Mouse (Mus musculus) limb, embryonic 12.5 days (tissue): ENCODE results near the gene Tyk2. TPM values are rescaled to one million over a fixed set of nuclear protein-coding genes. Genes with fewer than 3 reads are reported as not detected.

ENCODE experiments used
- ATAC-seq: fragments of 200-750 bp; cut with Nextera tagmentation; 2 replicates; pipeline ENCODE4 v1.8.0; 2017; ENCODE audit warnings: low read depth, moderate TSS enrichment; ENCODE audit not compliant: insufficient number of reproducible peaks, insufficient read depth, low FRiP score, low TSS enrichment
- H3K27ac ChIP-seq: fragments of 300-500 bp; sonication (generic); 2 replicates; pipeline ENCODE4 v1.5.1; 2016; ENCODE audit warnings: mild to moderate bottlenecking, moderate library complexity
- H3K27me3 ChIP-seq: fragments of 300-500 bp; sonication (generic); 2 replicates; pipeline ENCODE4 v1.6.1; 2016; ENCODE audit warnings: mild to moderate bottlenecking, moderate library complexity
- H3K36me3 ChIP-seq: fragments of 300-500 bp; sonication (generic); 2 replicates; pipeline ENCODE4 v1.6.1; 2016; ENCODE audit warnings: mild to moderate bottlenecking, moderate library complexity
- H3K4me1 ChIP-seq: fragments of 300-500 bp; sonication (generic); replicated peaks from 2 replicates; pipeline ENCODE4 v1.6.1; 2016
- H3K4me2 ChIP-seq: fragments of 300-500 bp; sonication (generic); 2 replicates; pipeline ENCODE4 v1.6.1; 2016; ENCODE audit warnings: mild to moderate bottlenecking, moderate library complexity
- H3K4me3 ChIP-seq: fragments of 300-500 bp; sonication (generic); replicated peaks from 2 replicates; pipeline ENCODE4 v1.5.1; 2016; ENCODE audit warnings: mild to moderate bottlenecking
- H3K9ac ChIP-seq: fragments of 300-500 bp; sonication (generic); replicated peaks from 2 replicates; pipeline ENCODE4 v1.6.1; 2016; ENCODE audit warnings: mild to moderate bottlenecking, moderate library complexity
- H3K9me3 ChIP-seq: fragments of 300-500 bp; sonication (generic); 2 replicates; pipeline ENCODE4 v1.6.1; 2016; ENCODE audit warnings: mild to moderate bottlenecking, moderate library complexity
- WGBS: fragments of 180-500 bp; shearing (Covaris S2); methylation state at CpG from one replicate; pipeline ENCODE4 v1.1.7; 2016; 5-methylcytosine and 5-hydroxymethylcytosine counted together
- polyA plus RNA-seq: library from polyadenylated mRNA; unstranded; fragments of >200 nt; fragmentation: Nextera tagmentation; extraction: Ambion mirVana; gene quantifications from 2 replicates; pipeline ENCODE4 v1.2.1, GENCODE M21; 2016

Tyk2 gene
- polyA plus RNA-seq, 1 experiment from 2014 or later = 15.0 TPM

DNA sequence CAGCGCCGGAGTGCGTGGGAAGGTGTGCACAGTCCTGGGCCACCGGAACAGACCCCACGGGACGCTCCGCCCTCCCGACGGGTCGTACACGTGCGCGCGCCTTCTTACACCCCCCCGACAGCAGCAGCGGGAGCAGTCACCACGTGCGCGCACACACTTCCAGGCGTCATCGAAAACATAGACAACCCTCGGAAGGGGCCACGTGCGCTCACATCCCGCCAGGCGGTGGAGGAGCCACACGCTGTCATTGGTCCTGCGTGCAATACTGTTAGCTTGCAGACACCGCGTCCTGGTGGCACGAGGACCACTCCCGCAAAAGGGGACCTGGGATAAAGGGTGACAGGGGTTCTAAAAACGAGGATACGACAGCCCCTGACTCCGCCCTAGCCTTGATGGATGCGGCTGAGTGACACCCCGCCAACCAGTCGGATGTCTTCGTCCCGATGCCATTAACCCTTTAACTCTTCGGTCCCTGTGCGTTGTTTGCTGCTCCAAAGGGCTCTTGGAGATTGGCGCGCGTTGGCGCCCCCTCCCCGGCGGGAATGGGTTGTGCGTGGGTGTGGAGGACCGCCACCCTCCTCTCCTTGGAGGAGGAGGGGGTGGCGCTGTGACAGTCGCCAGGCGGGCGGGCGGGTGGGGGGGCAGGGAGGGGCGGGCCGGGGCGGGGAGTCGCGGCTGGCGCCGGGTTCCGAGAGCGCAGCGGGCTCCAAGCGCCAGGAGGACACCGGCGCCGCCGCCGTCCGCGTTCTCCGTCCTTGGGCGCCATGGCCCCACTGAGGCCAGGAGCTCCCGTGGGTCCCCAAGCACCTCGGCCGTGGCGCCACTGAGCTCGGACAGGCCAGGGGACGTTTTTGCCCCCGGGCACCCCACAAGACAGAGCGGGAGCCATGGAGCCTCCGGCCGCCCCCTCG is 34.3 kb upstream of the Tyk2 start, which contains the start of gene Pde4a:
TSS of gene Pde4a (plus strand) at position 674 of the 911 bp plus-strand sequence.
- 1% methylated on average over 70 of the region's 86 CpGs for WGBS
- Histone ChIP-seq H3K36me3 (no peaks in the 10 kb centered on the region), H3K4me1 (peaks cover 57% of the 10 kb centered on the region), H3K4me2 (peak within 1 kb of the TSS; percentile 91), H3K9ac (peak within 1 kb of the TSS; percentile 50), H3K27me3 (peaks cover 67% of the 10 kb centered on the region), H3K4me3 (peak within 1 kb of the TSS; percentile 53), H3K9me3 (no peaks in the 10 kb centered on the region), H3K27ac (no peak within 1 kb of the TSS)
- ATAC-seq = no peak

DNA sequence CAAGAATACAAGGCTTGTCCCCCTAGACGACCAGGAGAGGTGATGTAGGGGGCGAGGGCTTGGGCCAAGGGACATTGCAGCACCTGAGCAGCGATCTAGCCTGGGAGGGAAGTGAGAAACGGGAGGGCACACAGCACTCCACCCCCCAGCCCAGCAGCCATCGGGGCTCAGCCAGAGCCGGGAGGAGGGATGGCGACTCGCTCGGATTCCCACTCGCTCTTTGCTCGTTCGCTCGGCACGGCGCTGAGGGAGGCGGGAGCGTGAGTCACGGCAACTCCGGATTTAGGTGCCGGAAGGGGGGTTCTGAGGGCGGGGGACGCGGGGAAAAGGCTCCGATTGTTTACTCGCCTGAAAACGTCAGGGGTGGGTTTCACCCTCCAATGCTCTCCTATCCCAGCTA is 33.0 kb upstream of the Tyk2 start:
- 0 out of 2 replicates have a peak overlapping the region, but pooled peaks have one; percentile 32 for H3K9ac ChIP-seq
- H3K36me3 ChIP-seq = no peaks in the 10 kb centered on the region
- H3K4me1 ChIP-seq = peaks cover 57% of the 10 kb centered on the region
- H3K27me3 ChIP-seq = peaks cover 67% of the 10 kb centered on the region
- peak overlapping the region; percentile 48 for H3K4me2 ChIP-seq
- H3K4me3 ChIP-seq = peak overlapping the region; percentile 53
- no peak overlapping the region for H3K27ac ChIP-seq
- WGBS = 2% methylated on average over 26 of the region's 26 CpGs
- no peak for ATAC-seq
- H3K9me3 ChIP-seq = no peaks in the 10 kb centered on the region

DNA sequence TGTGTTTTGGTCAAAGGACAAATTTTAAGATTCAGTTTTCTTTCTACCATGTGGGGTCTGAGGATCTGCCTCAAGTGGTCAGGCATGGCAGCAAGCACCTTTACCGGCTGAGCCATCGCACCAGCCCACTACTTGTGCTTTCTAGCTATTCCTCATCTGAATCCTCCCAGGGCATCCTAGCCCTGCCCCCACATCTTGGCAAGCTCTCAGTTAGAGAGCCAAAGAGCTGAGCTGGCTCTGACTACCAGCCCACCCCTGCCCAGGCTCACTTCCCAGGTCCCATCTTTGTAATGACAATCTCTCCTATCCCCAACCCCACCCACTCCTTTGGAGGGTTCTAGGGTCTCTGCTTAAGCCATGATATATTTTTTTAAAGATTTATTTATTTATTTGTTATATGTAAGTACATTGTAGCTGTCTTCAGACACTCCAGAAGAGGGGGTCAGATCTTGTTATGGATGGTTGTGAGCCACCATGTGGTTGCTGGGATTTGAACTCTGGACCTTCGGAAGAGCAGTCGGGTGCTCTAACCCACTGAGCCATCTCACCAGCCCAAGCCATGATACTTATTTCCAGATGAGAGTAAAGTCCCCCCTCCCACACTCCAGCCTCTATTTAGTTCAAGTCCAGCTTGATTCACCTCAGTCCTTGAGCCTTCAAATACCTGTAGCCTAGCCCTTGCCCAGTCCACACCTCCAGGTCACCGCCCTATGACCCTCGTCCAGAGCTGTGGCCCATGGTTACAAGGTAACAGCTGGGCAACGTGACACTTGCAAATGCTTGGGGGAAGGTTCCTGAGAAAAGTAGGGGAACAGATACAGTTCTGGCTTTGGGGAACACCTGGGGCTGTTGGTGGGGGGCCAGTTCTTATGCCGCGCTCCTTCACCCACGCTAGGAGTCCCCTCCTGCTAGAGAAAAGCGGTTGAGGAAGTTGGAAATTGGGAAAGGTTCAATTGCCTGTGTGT is 32.3 kb upstream of the Tyk2 start:
- WGBS = 34% methylated on average over 11 of the region's 11 CpGs
- Histone ChIP-seq H3K27ac (no peak overlapping the region), H3K4me1 (peaks cover 52% of the 10 kb centered on the region), H3K9me3 (0 out of 2 replicates have a peak, but pooled peaks cover 1% of the 10 kb centered on the region), H3K4me2 (peak overlapping the region; percentile 48), H3K27me3 (peaks cover 67% of the 10 kb centered on the region), H3K36me3 (no peaks in the 10 kb centered on the region), H3K4me3 (peak overlapping the region; percentile 53), H3K9ac (no peak overlapping the region)
- ATAC-seq = no peak

DNA sequence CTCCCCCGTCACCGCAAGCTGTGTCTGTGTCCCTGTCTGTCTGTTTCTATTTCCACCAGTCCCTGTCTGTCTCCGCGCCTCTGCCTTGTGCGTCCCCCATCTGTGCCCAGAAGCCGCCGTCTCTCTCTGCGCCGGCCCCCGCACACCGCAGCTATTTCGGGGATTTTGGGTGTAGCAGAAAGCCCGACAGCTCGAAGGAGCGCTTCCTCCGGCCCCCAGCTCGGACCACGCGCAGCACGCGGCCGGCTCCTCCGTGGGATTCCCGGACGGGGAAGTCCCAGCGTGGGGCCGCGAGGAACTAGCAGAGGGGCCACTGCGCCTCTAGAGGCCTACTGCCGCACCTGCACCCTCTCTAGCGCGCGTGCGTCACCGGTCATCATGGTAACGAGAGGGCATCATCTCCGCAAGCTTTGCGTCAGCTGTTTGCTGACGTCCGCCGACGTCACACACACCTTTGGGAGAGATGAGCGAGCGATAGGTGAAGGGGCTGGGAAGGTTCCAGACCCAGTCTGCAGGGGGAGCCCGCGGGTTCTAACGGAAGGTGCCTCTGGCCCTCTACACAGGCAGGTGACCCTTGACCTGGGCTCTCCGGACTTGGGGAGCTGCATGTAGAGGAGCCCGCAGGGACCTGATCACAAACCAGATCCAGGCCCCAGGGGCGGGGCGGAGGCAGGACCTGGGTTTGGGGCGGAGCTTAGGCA is 30.3 kb upstream of the Tyk2 start:
- Histone ChIP-seq H3K27me3 (peaks cover 58% of the 10 kb centered on the region), H3K36me3 (no peaks in the 10 kb centered on the region), H3K9me3 (peaks cover 7% of the 10 kb centered on the region; the same call in 1 of the 2 replicates), H3K27ac (no peak overlapping the region), H3K4me2 (peak overlapping the region; percentile 84), H3K4me1 (peaks cover 33% of the 10 kb centered on the region), H3K9ac (peak overlapping the region; percentile 76), H3K4me3 (peak overlapping the region; percentile 58)
- under 1% methylated on average over 52 of the region's 52 CpGs for WGBS
- 0 out of 2 replicates have a peak, but pooled peaks have one; percentile 8 for ATAC-seq

DNA sequence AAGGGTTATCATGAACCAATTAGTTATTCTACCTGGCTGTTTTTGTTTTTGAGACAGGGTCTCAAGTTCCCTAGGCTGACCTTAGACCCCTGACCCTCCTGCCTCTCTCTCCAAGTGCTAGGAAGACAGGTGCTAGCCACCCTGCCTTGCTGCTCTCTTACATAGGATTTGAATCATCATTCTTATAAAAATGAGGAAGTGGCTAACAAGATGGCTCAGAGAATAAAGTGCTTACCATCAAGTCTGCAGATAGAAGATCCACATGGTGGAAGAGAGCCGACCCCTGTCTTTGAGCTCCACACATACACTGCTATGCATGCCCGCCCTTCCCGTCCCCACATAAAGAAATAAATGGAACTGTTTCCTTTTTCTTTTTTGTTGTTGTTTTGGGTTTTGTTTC is 23.7 kb upstream of the Tyk2 start:
- H3K9me3 ChIP-seq = peaks cover 7% of the 10 kb centered on the region; the same call in 1 of the 2 replicates
- H3K4me1 ChIP-seq = peaks cover 23% of the 10 kb centered on the region
- no peaks in the 10 kb centered on the region for H3K36me3 ChIP-seq
- 84% methylated on average over 3 of the region's 3 CpGs for WGBS
- no peak for ATAC-seq
- H3K27ac ChIP-seq = no peak overlapping the region
- no peak overlapping the region for H3K4me2 ChIP-seq
- H3K4me3 ChIP-seq = no peak overlapping the region
- H3K27me3 ChIP-seq = no peaks in the 10 kb centered on the region
- H3K9ac ChIP-seq = no peak overlapping the region

DNA sequence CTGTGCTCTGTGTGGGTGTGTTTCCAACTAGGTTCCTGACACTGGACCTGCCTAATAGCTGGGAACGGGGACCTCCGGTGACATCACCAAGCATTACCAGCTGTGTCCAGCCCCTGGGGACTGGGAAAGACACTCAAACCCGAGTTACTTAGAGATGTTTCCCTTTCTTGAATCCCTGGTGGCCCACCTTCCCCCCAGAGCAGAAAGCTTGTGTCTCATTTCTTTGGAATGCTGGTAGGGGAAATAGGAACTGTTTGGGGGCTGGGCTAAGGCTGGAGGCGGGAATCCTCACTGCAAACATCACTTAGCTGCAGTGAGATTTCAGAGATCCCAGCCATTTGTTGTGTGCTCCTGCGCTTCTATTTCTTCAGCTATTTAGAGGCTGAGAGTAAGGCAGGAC is 22.8 kb upstream of the Tyk2 start:
- 7% methylated on average over 5 of the region's 5 CpGs for whole genome bisulfite sequencing
- peak overlapping the region; percentile 57; the same call in 1 of the 2 replicates for H3K9ac ChIP-seq
- ATAC-seq = no peak

DNA sequence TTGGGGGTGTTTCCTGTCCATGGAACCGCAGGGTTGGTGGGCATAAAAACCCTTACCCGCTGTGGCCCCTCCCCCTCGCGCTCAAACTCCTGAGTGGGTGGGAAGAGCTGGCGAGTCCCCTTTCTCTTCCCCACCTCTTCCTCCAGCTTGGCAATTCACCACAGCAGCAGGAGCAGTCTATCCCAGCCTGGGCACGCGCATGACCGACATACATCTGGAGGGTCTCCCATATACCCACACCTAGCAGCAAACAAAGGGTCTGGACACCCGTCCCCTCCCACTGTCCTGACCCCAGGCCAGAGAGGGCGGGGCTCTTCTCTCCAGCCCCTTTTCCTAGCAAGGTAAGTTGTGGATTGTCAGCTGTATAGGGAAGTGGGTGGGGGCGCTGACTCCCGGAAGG is 22.3 kb upstream of the Tyk2 start:
- no peak for ATAC-seq
- H3K27ac ChIP-seq = peak overlapping the region; percentile 72
- H3K4me2 ChIP-seq = peak overlapping the region; percentile 75
- H3K4me3 ChIP-seq = peak overlapping the region; percentile 39
- peaks cover 6% of the 10 kb centered on the region; the same call in 1 of the 2 replicates for H3K9me3 ChIP-seq
- H3K27me3 ChIP-seq = no peaks in the 10 kb centered on the region
- 8% methylated on average over 12 of the region's 12 CpGs for WGBS
- peak overlapping the region; percentile 57 for H3K9ac ChIP-seq
- H3K4me1 ChIP-seq = peaks cover 30% of the 10 kb centered on the region
- no peaks in the 10 kb centered on the region for H3K36me3 ChIP-seq

More for the DNA sequence above, 22.8 kb upstream of the Tyk2 start:
- Histone ChIP-seq H3K9me3 (peaks cover 7% of the 10 kb centered on the region; the same call in 1 of the 2 replicates), H3K36me3 (no peaks in the 10 kb centered on the region), H3K4me1 (peaks cover 25% of the 10 kb centered on the region), H3K27ac (peak overlapping the region; percentile 72), H3K4me3 (peak overlapping the region; percentile 39), H3K4me2 (peak overlapping the region; percentile 75), H3K27me3 (no peaks in the 10 kb centered on the region)

DNA sequence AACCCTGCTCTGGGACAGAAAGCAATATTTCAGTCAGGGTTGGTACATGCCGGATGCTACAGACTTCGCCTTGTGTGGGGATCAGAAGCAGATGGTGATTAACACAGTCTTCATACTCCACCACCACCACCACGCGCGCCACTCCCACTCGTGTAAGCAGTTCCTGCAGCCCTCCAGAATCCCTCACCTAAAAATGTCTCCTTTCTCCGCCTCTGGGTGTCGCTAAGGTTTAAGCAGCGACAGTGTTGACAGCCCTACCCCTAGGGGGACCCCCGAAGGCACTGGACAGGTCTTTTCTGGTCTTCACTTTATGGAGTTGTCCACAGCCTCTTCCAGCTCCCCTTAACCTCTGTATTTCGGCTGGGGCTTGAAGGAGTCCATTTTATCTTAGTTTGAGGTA is 21.7 kb upstream of the Tyk2 start:
- ATAC-seq = no peak
- H3K4me1 ChIP-seq = peaks cover 36% of the 10 kb centered on the region
- H3K9ac ChIP-seq = 0 out of 2 replicates have a peak overlapping the region, but pooled peaks have one; percentile 57
- no peaks in the 10 kb centered on the region for H3K27me3 ChIP-seq
- 0 out of 2 replicates have a peak overlapping the region, but pooled peaks have one; percentile 72 for H3K27ac ChIP-seq
- peaks cover 1% of the 10 kb centered on the region; the same call in 1 of the 2 replicates for H3K36me3 ChIP-seq
- peak overlapping the region; percentile 39 for H3K4me3 ChIP-seq
- 3% methylated on average over 11 of the region's 11 CpGs for WGBS
- H3K9me3 ChIP-seq = no peaks in the 10 kb centered on the region
- peak overlapping the region; percentile 75 for H3K4me2 ChIP-seq

DNA sequence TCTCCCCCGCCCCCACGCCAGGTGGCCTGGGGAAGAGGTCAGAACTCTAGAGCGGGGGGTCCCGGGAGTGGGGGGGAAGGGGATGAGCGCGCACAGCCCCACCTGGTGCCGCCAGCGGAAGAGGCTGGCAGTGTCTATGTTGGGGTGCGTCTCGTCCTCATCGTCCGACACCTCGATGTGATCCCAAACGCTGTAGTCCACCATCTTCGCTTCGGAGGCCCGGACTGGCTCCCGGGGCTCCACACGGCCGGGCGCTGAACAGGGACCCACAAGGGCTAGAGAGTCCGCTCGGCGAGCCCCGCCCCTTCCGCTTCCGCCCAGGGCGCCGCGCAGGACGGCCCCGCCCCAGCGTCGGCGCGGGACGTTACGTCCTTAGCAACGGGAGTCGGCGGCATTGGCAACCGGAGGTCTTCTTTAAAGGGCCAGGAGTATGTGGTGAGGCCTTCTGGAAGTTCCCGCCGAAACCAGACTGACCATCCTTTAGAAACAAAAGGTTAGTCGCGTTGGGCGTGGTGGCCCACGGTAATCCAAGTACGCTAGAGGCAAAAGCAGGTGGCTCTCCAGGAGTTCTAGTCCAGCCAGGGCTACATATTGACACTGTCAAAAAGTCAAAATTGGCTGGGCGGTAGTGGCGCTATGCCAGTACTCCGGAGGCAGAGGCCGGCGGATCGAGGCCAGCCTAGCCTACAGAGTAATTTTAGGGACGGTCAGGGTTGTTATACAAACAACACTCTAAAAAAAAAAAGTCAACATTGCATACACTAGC is 18.8 kb upstream of the Tyk2 start, which contains the start of gene Cdc37:
TSS of gene Cdc37 (minus strand) at position 329 of the 766 bp plus-strand sequence.
- H3K4me2 ChIP-seq = peak within 1 kb of the TSS; percentile 88
- H3K27me3 ChIP-seq = no peaks in the 10 kb centered on the region
- ATAC-seq = peak; percentile 92
- H3K36me3 ChIP-seq = peaks cover 24% of the 10 kb centered on the region
- H3K9me3 ChIP-seq = no peaks in the 10 kb centered on the region
- peak within 1 kb of the TSS; percentile 82 for H3K27ac ChIP-seq
- H3K4me3 ChIP-seq = peak within 1 kb of the TSS; percentile 72
- 4% methylated on average over 56 of the region's 56 CpGs for WGBS
- H3K4me1 ChIP-seq = peaks cover 55% of the 10 kb centered on the region
- H3K9ac ChIP-seq = peak within 1 kb of the TSS; percentile 80
